Mouse (Mus musculus): ENCODE results near the gene Tbccd1. TPM values are rescaled to one million over a fixed set of nuclear protein-coding genes. Genes with fewer than 3 reads are reported as not detected.

The Tbccd1 gene
- 10 to 100 TPM; 15.0 to 16.4 TPM for total RNA-seq (2021)
- long read RNA-seq, partial matches to known transcripts, result 0 of 11 reads
- long read RNA-seq, other reads (novel, unspliced or antisense), result 5 of 11 reads

DNA sequence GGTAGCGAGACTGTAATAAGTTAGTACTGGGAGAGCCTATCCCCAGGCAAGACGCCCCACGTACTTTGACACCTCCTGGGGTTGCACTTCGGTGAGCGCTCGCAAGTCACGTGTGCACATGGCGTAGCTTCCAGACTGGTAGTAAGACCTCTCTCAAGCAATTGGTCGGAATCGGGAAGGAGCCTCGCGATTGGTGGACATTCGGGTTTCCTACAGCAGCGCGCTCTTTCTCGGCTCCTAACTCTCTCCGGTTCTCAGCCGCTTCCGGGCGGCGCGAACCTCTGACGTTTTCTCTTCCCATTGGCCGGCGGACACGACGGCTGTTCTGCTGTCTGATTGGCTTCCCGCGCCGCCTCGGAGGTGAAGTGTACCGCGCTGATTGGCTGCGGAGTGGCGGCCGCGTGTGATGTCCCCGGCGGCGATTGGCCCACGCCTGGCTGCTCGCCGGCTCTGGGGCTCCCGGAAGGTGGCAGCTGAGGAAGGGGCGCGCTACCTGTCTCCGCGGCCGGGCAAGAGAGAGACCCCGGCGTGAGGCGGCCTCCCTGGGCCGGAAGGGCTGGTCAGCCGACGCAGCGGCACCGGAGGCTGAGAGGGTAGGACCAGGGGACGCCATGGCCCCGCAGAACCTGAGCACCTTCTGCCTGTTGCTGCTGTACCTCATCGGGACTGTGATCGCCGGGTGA lies at the start of gene Tbccd1, which contains the start of gene Dnajb11:
Gene Tbccd1, minus strand, starts transcription at position 239 of the 683 bp plus-strand sequence.
Gene Dnajb11, plus strand, starts transcription at position 415 of the 683 bp plus-strand sequence.
- DNase-seq (ENCODE audit: low spot score in 2 of 2), result peak; percentile 99 to 100

DNA sequence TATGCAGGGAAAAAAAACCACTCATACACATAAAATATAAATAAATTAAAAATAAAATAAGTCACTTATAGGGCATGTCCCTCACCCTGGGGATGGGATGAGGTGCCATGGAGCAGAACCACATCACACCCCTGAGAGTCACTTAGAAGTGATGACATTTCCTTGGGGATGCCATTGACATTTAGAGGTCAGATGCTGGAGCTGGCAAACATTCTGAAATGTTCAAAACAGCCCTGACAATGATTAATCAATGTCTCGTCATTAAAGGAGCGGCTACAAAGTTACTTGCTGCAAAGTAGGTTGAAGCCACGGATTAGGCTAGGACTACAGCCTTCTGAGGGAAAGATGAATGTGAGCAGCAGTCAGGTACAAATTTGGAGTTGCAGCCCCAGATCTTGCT lies 43.9 kb upstream of the Tbccd1 start:
- DNase-seq (ENCODE audit: low spot score in 2 of 2), result no peak

DNA sequence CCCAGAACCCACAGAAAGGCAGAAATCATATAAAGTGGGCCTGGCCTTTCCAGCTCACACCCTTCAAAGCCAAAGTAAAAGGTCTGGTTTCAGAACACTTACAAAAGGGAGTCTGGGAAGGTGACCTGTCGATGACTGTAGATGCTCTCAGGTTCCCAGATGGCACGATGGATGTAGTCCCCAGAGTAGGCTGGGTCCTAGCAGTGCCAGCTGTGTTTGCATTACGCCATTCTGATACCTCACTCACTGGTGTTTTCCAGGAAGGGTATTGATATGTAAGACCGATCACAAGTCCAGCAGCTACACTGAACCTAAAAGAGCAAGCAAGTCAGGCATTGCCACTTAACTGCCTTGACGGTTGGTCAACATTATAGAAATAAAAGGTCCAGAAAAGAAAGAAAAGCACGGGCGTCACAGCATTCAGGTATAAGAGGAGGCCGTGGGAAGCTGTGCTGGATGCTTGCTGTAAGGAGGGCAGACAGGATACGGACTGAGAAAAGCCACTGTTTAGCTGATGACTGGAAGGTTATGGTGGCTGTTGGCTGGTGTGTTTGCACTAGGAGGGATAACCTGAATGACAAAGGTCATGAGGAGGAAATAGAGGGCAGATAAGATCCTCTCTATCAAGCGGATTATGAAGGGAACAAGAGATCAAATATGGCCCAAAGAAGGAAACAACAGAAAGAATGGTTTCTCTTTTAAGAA lies 42.5 kb upstream of the Tbccd1 start:
- DNase-seq (ENCODE audit: low spot score in 2 of 2), result no peak

DNA sequence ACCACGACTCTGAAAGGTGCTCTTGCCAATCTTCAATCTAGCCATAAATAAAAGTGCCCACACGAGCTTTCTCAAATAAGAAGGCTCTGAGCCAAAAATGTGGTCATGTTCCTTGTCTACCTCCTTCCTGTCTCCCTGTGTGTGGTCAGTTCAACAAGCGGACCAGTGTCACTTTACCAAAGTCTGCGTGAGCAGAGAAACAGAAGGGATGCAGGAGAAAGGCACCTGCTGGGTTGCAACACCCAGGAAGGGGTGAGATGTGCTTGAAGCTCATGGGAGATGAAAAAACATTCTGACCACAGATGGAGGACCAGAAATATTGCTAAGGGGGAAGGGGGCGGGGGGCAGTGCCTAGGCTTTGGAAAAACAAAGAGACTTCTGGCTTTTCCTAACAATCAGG lies 41.9 kb upstream of the Tbccd1 start:
- no peak for DNase-seq (ENCODE audit: low spot score in 2 of 2)

DNA sequence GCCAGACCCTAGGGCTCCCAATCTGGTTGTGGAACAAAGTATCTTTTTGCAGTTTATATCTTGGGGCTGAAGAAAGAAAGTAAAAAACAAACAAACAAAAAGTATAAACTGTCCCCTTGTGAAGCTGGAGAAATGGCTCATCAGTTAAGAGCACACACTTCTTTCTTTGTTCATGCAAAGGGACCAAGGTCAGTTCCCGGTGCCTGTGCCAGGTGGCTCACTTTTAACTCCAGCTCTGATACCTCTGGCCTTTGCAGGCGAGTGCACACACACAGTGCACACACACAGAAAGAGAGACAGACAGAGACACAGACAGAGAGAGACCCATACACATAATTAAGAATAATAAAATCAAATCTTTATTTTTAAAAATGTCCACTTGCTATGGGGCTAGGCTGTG lies 39.1 kb upstream of the Tbccd1 start:
- DNase-seq (ENCODE audit: low spot score in 2 of 2), result no peak

DNA sequence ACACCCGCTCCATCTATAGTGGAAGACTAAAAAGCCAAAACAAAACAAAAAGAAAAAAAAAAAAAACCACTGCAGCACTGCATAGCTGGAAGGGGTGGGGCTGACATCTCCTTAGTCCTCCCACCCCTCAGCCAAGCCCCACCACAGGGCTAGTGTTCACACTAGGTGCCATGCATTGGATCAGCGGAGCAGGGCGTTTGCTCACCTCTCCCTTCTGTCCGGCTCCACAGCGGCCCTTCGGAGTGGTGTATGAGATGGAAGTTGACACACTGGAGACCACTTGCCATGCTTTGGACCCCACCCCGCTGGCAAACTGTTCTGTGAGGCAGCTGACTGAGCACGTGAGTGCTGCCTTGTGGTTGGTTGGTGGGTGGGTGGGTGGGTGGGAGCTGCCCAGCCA lies 36.6 kb upstream of the Tbccd1 start:
- DNase-seq (ENCODE audit: low spot score in 2 of 2), result no peak

DNA sequence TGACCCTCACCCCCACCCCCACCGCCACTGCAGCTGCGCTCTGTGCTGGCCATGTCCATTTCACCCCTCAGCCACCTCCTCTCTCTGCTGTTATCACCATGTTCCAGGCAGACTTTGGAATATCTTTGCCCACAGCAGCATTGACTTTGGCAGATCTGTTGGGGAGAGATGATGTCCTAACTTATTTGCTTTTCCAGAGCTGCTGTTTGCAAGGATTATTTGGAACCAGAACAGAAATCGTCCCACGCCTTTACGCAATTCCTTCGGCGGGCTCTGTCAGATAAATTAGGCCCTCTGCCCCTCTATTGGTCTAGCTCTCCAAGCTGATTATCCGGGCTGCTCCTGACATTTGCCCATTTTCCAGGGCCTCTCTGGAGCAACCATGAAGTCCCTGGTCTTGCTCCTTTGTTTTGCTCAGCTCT lies 34.3 kb upstream of the Tbccd1 start:
- DNase-seq (ENCODE audit: low spot score in 2 of 2), result no peak

DNA sequence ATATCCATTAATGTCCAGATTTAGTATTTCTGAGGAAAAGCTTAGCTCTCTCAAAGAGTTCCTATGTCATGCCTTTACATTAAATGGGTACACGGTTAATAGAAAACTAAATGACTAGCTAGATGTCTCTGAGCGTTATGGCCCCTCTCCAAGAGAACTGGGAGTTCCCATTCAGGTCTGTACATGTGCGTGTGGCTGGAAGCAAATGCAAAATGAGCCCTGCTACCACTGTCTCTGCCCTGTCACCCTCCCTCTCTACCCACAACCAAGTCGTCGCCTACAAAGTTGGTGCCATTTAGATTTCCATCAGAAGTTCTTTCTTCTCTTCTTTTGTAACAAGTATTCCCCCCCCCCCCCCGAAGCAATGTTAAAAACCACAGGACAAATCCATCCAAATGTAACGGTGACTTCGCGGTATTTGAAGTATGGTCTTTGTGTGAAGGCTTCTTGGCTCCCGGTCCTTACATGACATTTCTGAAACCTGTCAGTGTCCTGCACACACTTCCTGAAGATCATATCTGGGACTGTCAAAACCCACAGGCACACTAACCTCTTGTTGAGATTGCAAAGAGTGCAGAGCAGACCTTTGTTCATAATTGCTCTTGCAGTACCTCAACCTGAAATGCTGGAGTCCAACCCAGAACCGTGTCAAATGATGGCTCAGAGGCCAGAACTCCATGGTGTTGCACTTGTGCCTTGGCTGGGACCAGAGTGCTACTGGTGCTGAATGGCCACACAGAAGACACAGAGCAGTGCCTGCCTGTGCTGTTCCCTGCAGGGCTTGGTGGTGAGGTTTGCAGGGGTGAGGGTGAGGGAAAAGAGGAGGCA lies 33.4 kb upstream of the Tbccd1 start, which contains the start of gene Ahsg:
Gene Ahsg, plus strand, starts transcription at position 595 of the 828 bp plus-strand sequence.
- no peak for DNase-seq (ENCODE audit: low spot score in 2 of 2)

DNA sequence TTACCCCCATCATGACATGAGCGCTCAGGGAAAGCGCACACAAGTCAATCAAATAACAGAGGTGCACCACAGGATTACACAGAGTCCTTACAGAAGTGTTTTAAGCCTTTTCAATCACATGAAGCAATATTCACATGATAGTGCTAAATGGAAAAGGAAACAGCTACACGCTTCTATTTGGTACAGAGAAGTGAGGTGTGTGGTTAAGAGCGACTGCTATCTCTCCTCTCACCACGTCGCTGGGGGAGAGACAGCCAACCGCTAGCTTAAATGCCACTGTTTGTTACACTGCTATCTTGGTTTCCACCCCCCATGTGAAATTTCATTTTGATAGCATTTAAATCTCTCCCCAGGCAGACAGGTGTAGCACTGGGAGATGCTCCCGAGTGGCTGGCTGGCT lies 32.2 kb upstream of the Tbccd1 start:
- DNase-seq (ENCODE audit: low spot score in 2 of 2), result no peak

DNA sequence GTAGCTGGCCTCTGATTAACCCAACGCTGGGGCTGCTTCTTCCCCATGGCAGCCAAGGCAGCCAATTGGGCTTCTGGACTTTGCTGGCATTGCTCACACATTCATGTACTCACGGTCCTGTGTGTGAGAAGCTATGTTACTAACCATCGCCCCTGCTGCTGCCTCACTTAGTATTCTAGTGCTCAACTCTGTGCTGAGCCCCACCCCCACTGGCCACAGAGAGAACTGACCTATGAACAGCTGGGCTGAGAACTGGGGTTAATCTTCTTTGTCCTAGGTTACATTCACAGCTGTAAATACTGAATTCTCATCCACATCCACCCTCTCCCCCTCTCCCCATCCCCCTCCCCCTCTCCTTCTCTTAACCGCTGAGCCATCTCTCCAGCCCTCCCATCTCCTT lies 31.4 kb upstream of the Tbccd1 start:
- no peak for DNase-seq (ENCODE audit: low spot score in 2 of 2)

DNA sequence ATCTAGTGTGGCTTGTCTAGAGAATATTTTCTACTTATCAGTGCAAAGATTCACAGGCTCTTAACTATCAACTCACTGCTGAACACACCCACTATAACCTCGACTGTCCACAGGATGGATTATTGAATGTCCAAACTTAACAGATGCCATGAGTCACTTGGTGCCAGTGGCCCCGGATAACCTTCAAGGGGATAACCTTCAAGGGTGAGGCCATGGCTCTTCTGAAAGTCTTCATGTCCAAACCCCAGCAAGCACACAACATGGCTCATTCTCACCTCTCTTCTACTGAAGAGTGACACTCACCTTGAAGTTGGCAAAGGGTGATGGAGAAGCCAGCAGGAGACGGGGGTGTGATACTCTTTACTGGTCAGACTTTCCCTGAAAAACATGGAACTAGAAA lies 29.3 kb upstream of the Tbccd1 start:
- no peak for DNase-seq (ENCODE audit: low spot score in 2 of 2)

DNA sequence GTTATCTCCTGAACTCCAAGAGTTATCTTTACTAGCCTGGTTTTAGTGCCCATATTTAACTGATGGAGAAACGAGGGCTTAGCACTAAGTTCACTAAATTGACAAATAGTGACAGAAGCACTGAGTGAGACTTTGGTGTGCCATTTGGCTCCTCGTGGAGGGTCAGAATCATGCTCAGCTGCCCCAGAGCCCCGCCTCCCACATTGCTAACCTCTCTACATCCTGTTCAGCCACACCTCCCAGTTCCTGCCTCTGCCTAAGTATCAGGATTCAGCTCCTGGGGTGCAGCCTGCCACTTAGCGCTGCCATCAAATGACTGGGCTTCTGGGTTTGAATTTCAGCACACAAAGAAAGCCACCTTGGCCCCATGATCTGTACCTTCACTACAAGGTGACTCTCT lies 27.9 kb upstream of the Tbccd1 start:
- DNase-seq (ENCODE audit: low spot score in 2 of 2), result no peak

DNA sequence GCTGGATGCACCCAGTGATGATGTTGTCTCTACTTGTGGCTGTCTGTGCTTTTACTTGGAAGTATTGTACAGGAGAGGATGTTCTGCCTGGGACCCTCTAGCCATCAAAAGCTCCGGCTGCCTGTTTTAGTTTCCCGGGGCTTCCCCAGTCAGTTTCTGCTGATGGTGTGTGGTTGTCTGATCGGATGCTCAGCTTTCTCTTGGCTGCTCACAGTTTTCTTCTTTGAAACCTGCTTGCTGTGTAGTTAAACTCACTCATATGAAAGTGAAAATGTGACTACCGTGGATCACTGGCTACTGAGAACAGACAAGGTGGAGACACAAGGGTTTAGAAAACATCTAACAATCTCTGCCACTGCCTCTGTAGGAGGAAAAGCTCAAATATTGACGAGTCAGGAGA lies 26.0 kb upstream of the Tbccd1 start:
- DNase-seq (ENCODE audit: low spot score in 2 of 2), result no peak

DNA sequence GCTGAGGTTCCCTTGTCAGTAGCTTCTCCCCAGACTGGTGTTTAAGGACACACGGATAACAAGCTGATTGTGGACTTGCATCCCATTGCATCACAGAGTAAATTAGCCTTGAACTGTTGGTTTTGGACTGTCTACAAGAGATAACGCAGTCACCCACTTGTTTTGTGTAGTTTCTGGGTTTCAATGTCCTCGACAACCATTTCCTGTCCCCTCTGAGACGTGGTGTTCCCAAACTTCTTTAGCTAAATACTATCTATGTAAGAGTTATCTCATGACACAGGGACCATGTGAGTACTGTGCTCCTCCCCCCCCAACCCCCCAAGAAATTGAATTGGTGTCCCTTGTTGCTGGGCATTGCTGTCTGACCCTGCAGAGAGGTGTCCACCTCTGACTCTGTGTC lies 24.0 kb upstream of the Tbccd1 start:
- no peak for DNase-seq (ENCODE audit: low spot score in 2 of 2)

DNA sequence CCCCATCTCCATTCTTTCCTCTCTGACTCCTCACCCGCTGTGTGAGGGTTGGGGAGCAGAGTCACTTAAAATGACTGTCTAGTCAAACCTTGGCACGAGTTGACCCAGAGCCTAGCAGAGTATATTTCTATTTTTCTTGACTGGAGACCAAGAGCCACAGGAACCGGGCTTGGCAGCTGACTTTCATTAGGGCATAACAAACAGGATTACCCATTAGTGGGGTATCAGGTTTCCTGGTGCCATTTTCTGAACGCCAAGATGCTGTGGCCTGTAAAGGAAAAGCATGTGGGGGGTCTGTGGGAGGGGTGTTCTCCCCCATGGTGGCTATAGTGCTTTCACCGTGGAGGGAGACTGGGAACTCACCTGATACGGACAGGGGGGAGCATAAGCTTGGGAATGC lies 23.4 kb upstream of the Tbccd1 start:
- DNase-seq (ENCODE audit: low spot score in 2 of 2), result no peak

DNA sequence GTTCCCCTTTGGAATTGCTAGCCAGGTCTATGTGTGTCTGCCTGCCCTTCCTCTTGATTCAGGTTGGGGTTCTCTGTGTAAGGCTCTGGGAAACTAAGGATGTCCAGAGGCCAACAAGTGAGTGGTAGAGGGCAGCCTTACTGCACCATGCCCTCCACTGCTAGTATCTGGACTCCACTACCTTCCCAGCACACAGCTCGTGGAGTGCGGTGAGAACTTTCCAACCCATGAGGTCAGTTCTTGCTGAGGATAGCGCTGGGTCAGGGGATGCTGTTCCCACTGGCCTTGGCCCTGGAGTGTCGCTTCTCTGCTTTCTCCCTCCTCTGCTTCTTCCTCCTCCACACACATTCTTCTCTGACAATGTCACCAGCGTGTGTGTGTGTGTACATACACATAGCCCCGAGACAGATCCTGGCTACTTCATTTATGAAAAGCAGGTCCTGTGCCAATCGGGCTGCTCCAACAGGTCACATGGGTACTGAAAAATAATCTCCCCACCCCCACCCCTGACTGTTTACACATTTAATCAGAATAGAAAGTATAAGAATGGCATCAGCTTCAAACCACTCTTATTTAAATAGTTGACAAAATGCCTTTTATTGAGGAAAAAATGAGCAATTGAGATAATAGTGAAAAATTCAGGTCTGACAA lies 22.6 kb upstream of the Tbccd1 start:
- DNase-seq (ENCODE audit: low spot score in 2 of 2), result no peak

DNA sequence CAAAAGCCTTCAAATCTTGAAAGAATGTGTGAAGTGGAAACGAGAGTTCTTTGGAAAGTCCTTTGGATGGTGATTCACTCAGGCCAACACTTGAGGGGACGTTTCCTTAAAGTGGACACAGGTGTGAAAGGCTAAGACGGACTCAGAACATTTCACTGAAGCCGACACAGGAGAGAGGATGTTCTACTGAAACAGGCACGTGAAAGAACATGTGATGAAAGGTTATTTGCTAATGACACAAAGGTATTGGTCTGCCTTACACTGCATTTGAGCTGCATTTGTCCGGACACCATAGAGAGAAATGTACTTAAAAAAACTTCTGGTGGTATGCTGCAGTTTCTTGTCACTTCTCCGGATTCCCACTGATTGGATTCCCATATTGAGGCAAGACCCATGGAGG lies 21.2 kb upstream of the Tbccd1 start:
- DNase-seq (ENCODE audit: low spot score in 2 of 2), result no peak

DNA sequence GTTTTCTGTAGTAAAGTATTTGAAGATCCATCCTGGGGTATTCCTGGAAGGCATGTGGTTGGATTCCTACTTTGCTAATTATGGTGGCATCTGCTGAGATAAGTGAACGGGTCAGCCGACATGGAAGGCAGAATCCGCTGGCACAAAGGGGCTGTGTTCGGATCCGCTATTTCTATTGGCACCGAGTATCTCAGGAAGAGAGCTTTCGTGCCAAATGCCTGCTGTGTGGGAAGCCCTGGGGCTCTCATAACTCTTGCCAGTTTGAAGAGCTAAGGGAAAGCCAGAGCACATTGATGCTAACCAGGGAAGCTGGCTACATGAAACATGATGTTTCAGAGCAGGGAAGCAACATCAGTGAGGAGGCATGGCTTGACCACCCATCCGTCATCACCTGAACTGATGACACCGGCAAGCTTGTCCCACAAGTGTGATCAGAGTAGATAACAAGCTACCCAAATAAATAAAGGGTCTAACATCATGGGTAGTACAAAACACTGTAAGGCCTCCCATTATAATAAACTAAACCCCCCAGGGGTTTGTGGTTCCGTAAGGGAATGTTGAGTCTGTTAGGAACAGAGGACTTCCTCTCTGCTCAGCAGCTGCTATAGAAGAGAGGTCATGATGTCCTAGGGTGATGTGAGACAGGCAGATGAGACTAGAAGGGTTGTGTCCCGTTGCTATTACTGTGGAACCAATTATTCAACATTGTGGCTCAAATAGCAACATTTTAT lies 20.4 kb upstream of the Tbccd1 start:
- peak; percentile 29 to 43 for DNase-seq (ENCODE audit: low spot score in 2 of 2)

DNA sequence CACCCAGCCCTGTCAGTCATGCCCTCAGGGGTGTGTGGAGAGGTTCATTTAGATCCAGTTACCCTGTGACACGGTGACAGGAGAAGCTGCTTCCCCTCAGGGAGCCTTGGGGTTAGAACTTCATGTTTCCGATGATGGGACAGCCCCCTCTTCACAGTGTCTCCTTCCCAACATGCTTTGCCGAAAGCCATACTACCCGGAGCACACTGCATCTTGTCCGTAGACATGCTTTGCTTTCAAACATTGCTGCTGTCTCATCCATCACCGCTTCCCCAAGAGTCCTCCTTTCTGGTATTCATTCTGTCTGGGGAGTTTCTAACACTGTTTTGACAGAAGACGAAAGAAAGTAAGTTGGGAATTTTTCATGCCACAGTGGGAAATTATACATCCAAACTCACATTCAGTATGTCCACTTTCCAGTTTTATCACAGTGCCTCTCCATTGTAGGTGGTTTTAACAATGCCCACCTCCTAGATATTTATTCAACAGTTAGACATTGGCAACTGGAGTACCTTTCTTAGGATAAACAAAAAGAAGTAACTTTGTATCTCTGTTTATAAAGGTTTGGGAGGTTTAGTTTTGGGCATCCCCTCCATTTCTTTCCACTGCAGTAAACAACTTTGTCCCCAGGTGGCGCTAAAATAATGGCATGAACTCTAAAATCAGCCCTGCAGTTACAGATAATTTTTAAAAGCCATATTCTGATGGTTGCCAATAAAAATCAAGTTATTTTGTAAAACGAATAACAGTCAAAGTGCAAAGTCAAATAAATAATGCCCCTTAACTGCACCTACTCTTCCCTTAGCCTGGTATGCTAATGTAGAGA lies 19.0 kb upstream of the Tbccd1 start:
- DNase-seq (ENCODE audit: low spot score in 2 of 2), result peak in 1 of 2 experiments; percentile 65

DNA sequence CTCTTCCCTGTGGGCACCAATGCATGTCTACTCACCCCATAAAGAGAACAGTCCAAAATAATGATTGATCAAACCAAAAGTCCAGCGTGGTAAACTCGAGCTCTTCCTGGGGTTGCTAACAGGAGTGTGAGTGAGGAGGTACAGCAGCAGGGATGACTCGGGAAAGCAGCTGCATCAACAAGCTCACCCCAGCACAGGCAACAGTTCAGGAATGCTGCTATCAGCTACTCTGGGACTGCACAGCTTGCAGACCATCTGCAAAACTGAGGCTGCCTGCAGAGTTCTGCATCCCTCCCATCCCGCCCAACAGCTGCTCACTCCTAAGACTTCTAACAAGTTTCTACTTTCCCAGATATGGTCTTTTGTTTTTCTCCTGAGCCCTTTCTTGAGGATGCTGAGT lies 15.9 kb upstream of the Tbccd1 start:
- peak in 1 of 2 experiments; percentile 20 for DNase-seq (ENCODE audit: low spot score in 2 of 2)

Data from layer of hippocampus, adult 18-20 months (tissue).